Mouse (Mus musculus): ENCODE results near the gene Gm5580. TPM values are rescaled to one million over a fixed set of nuclear protein-coding genes. Genes with fewer than 3 reads are reported as not detected.

Gene Gm5580
- 0.51 and 0.60 TPM in 2 replicates for polyA plus RNA-seq (2021; fragmentation: Nextera tagmentation)
- long read RNA-seq, experiment 1, result 0 reads
- long read RNA-seq, experiment 2, result 0 reads

DNA sequence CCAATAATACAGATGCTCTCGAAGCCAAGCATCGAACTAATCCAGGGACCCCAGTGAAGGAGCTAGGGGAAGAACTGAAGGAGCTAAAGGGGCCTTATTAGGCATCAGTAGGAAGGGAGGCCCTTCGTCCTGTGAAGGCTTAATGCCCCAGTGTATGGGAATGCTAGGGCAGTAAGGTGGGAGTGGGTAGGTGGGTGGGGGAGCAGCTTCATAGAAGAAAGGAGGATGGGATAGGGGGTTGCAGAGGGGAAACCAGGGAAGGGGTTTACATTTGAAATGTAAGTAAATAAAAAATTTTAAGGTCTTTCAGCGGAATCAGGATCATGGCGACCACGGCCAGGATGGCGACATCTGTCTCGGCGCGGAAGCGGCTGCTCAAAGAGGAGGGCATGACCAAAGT is at the start of gene Gm5580:
Gm5580 (plus strand) TSS at position 301 of the 400 bp plus-strand sequence.

DNA sequence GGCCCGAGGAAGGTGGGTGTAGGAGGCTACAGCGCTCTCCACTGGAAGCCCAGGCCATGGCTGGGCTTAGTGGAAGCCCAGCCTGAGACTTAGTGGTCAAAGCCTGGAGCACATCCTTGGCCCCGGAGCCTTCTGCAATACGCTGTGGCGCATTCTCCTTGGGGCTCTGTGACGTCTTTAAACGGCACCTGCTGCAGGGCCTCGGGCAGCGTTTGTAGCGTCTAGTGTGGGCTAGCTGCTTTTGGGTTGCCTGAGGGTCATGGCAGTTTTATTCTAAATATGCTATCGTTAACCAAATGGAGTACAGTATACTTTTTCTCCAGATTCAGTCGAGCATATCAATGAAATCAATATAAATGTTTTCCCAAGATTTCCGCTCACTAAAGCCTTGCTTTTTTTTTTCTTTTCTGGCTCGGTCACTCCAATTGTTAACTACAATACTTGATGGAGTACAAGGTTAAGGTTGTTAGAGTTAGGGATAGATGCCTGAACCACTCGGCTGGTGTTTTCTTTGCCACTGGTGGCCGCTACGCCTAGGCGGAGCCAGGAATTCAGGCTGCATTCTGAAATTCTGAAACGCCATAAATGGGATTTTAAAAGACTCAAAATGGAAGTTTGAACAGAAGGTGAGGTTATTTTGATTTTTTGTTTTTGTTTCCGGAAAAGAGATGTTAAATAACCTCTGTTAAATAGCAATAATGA is 44.5 kb upstream of the Gm5580 start, which contains the start of gene Olfr212:
Olfr212 (plus strand) TSS at position 215 of the 702 bp plus-strand sequence.

GRCm38 (mm10) chr6:116538156-116538555 is 12.8 kb upstream of the Gm5580 start, which contains the start of gene Olfr213:
Olfr213 (plus strand) TSS chr6:116538456.

DNA sequence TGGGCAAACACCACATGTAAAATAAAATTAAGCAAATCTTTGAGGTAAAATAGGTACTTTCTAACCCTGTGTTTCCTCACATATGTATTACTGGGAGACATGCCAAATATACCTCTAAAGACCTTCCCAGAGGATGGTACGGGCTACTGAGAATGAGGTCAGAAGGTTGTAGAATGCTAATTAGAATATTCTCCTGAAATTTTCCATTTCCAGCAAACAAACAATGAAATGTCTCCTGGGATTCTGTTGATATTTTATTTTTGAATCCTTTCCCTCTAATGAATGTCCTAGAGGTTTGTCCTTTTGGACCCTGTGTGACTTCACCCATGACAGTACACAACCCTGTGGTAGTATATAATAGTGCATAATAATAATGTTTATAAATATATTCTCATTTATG is 3.0 kb downstream of the Gm5580 start, which contains the start of gene Olfr214:
Olfr214 (plus strand) TSS at position 301 of the 400 bp plus-strand sequence.

GRCm38 (mm10) chr6:116584095-116584494 is 33.2 kb downstream of the Gm5580 start, which contains the start of gene Olfr215:
Olfr215 (minus strand) TSS chr6:116584195.

Other genes with a start within 250 kb of the Gm5580 start
- gene March8, start 213.1 kb upstream of the Gm5580 start, polyA plus RNA-seq (2021; fragmentation: Nextera tagmentation), result 16.6 and 18.8 TPM in 2 replicates
- gene Alox5, start 90.0 kb upstream of the Gm5580 start, polyA plus RNA-seq (2021; fragmentation: Nextera tagmentation), result 0.67 and 0.70 TPM in 2 replicates
- not detected in 2 replicates for gene Olfr211, start 62.0 kb upstream of the Gm5580 start, polyA plus RNA-seq (2021; fragmentation: Nextera tagmentation)
- gene Olfr212, start 44.6 kb upstream of the Gm5580 start, polyA plus RNA-seq (2021; fragmentation: Nextera tagmentation), result not detected in 2 replicates
- gene Olfr213, start 12.7 kb upstream of the Gm5580 start, polyA plus RNA-seq (2021; fragmentation: Nextera tagmentation), result not detected in 2 replicates
- gene Olfr214, start 3.1 kb downstream of the Gm5580 start, polyA plus RNA-seq (2021; fragmentation: Nextera tagmentation), result not detected in 2 replicates
- gene Olfr215, start 33.1 kb downstream of the Gm5580 start, polyA plus RNA-seq (2021; fragmentation: Nextera tagmentation), result not detected in 2 replicates
- gene Zfp422, start 77.9 kb downstream of the Gm5580 start, polyA plus RNA-seq (2021; fragmentation: Nextera tagmentation), result 20.9 and 22.3 TPM in 2 replicates
- gene Depp1, start 99.5 kb downstream of the Gm5580 start, polyA plus RNA-seq (2021; fragmentation: Nextera tagmentation), result 0.64 and 1.1 TPM in 2 replicates
- gene Rassf4, start 122.8 kb downstream of the Gm5580 start, polyA plus RNA-seq (2021; fragmentation: Nextera tagmentation), result 4.7 and 5.8 TPM in 2 replicates
- gene Tmem72, start 165.8 kb downstream of the Gm5580 start, polyA plus RNA-seq (2021; fragmentation: Nextera tagmentation), result 0.19 and 7.9 TPM in 2 replicates

All from layer of hippocampus, adult 6 months (tissue).